9 mouse cellular contexts compared by ENCODE assay signal in the genomic region with DNA sequence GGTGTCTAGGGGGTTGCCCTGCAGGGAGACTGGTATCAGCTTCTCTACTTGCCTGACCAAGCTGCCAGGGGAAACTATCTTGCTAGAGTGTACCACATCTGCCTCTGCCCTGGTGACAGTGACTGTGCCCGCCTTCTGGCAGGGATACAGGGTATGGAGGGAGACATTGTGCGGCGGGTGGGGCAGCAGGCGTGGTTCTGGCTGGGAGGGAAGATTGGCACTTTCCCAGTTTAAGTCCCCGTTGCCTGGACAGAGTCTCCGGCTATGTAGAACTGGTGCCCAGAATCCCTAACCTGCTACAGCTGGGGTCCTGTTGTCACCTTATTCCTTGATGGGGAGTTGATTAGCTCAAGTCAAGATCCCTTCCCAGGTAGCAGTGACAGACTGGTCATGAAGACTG. TPM values are rescaled to one million over a fixed set of nuclear protein-coding genes. Genes with fewer than 3 reads are reported as not detected.
DNase-seq lines count a peak whose midpoint lies in the region; ATAC-seq and TF ChIP-seq lines count a peak whose summit lies in the region.
"Had no signal": no experiment of that assay in that cellular context is flagged by ENCODE, and none has a peak within 500 bp of the region (broad histone marks: within the 10 kb centered on the region; RNA-seq: fewer than 3 reads in every experiment).

No protein-coding gene starts in this region.

- TF ChIP-seq CTCF in MEL (IDR thresholded peaks at IDR 0.05 in 2 of 3, conservative IDR thresholded peaks at IDR 0.05 in 1 of 3; ENCODE audit: control insufficient read depth in 1 of 3, insufficient read depth in 1 of 3, low read depth in 2 of 3, low read length in 3 of 3, poor library complexity in 1 of 3, severe bottlenecking in 1 of 3), result no peak
- no peak for TF ChIP-seq CTCF in hindbrain, postnatal 0 days (IDR thresholded peaks at IDR 0.05; ENCODE audit: low read depth)
- TF ChIP-seq CTCF in lung, adult 2 months (IDR thresholded peaks at IDR 0.05; ENCODE audit: insufficient read depth, low read length), result no peak
- TF ChIP-seq CTCF in spleen, adult 2 months (IDR thresholded peaks at IDR 0.05; ENCODE audit: extremely low read depth, insufficient read depth, insufficient read length, insufficient replicate concordance), result no peak

- H3K4me1 ChIP-seq in MEL (ENCODE audit: control insufficient read depth in 1 of 2, insufficient read depth in 2 of 2, low read length in 2 of 2), result peaks cover 5 to 27% of the 10 kb centered on the region in 2 experiments; a peak in 3 of 4 replicates
- peaks cover 99% of the 10 kb centered on the region for H3K4me1 ChIP-seq in forebrain, embryonic 10.5 days
- H3K4me1 ChIP-seq in hindbrain, postnatal 0 days (ENCODE audit: insufficient read depth, low read length), result peaks cover 58% of the 10 kb centered on the region
- H3K4me1 ChIP-seq in lung, adult 2 months (ENCODE audit: control insufficient read depth, insufficient read depth, low read length), result peaks cover 58% of the 10 kb centered on the region
- peaks cover 54% of the 10 kb centered on the region; the same call in 1 of the 2 replicates for H3K4me1 ChIP-seq in spleen, adult 2 months (ENCODE audit: control insufficient read depth, insufficient read depth, insufficient read length)

- no peak for TF ChIP-seq POLR2A in MEL (IDR thresholded peaks at IDR 0.05; ENCODE audit: control insufficient read depth in 1 of 2, insufficient read depth in 1 of 2, low read depth in 1 of 2, low read length in 2 of 2, poor library complexity in 1 of 2)
- peak; percentile 20; the same call in 1 of the 2 replicates for TF ChIP-seq POLR2A in lung, adult 2 months (IDR thresholded peaks at IDR 0.05; ENCODE audit: borderline replicate concordance, extremely low read depth, low read depth, low read length)
- TF ChIP-seq POLR2A in spleen, adult 2 months (IDR thresholded peaks at IDR 0.05; ENCODE audit: low read depth, low read length), result no peak

- H3K36me3 ChIP-seq in MEL (ENCODE audit: control insufficient read depth in 1 of 2, insufficient read depth in 2 of 2, low read length in 2 of 2), result peaks cover 0 to 19% of the 10 kb centered on the region in 2 experiments; a peak in 2 of 4 replicates
- peaks cover 55% of the 10 kb centered on the region for H3K36me3 ChIP-seq in forebrain, embryonic 10.5 days (replicated peaks)
- no peaks in the 10 kb centered on the region for H3K36me3 ChIP-seq in hindbrain, postnatal 0 days (ENCODE audit: insufficient read depth, low read length)
- peaks cover 12% of the 10 kb centered on the region for H3K36me3 ChIP-seq in spleen, adult 2 months (ENCODE audit: control insufficient read depth, insufficient read depth, low read length)

- peak; percentile 54 for DNase-seq in gastrocnemius, postnatal 10 days
- DNase-seq in gastrocnemius, adult 8-10 months (ENCODE audit: low spot score in 2 of 2), result no peak
- peak; percentile 45 for DNase-seq in MEL (ENCODE audit: low read depth, low spot score)
- no peak for DNase-seq in forebrain, embryonic 10.5 days (ENCODE audit: extremely low spot score, low spot score)
- peak; percentile 75 for DNase-seq in hindbrain, postnatal 0 days (ENCODE audit: low spot score)
- peak; percentile 60 for DNase-seq in lung, adult 2 months
- no peak for DNase-seq in spleen, adult 2 months (ENCODE audit: low read depth in 1 of 2, low spot score in 2 of 2)
- no peak for DNase-seq in urinary bladder, postnatal 4 days (ENCODE audit: low spot score in 2 of 2)

- no peaks in the 10 kb centered on the region for H3K9me3 ChIP-seq in MEL (replicated peaks; ENCODE audit: insufficient read depth, low read length)
- no peaks in the 10 kb centered on the region for H3K9me3 ChIP-seq in forebrain, embryonic 10.5 days
- H3K9me3 ChIP-seq in hindbrain, postnatal 0 days (ENCODE audit: low read length), result no peaks in the 10 kb centered on the region

- no peak for TF ChIP-seq RAD21 in MEL (IDR thresholded peaks at IDR 0.05; ENCODE audit: low read depth, low read length)

- peaks cover 56% of the 10 kb centered on the region for H3K79me2 ChIP-seq in MEL (ENCODE audit: control insufficient read depth, insufficient read depth, low read length, poor library complexity)

- no peak for TF ChIP-seq EP300 in MEL (IDR thresholded peaks at IDR 0.05; ENCODE audit: low read depth in 1 of 2, low read length in 2 of 2)

- H3K4me2 ChIP-seq in hindbrain, postnatal 0 days (ENCODE audit: low read depth, low read length), result peak overlapping the region; percentile 96

- H3K4me3 ChIP-seq in MEL (ENCODE audit: control insufficient read depth in 1 of 2, insufficient read depth in 1 of 2, low read depth in 2 of 2, low read length in 2 of 2), result peak overlapping the region; percentile 73 to 88; a peak in 3 of 4 replicates
- H3K4me3 ChIP-seq in forebrain, embryonic 10.5 days, result peak overlapping the region; percentile 80
- peak overlapping the region; percentile 81 for H3K4me3 ChIP-seq in hindbrain, postnatal 0 days (ENCODE audit: low read length)
- peak overlapping the region; percentile 87 for H3K4me3 ChIP-seq in lung, adult 2 months (replicated peaks; ENCODE audit: extremely low read depth, low read depth, low read length)
- peak overlapping the region; percentile 99 for H3K4me3 ChIP-seq in spleen, adult 2 months (ENCODE audit: extremely low read depth, insufficient read depth, insufficient read length)

- H3K27ac ChIP-seq in MEL (ENCODE audit: control insufficient read depth, low read depth, low read length), result peak overlapping the region; percentile 94
- peak overlapping the region; percentile 97 for H3K27ac ChIP-seq in forebrain, embryonic 10.5 days
- H3K27ac ChIP-seq in hindbrain, postnatal 0 days, result peak overlapping the region; percentile 93
- peak overlapping the region; percentile 96 for H3K27ac ChIP-seq in spleen, adult 2 months (ENCODE audit: insufficient read depth, low read length)

- H3K9ac ChIP-seq in MEL (ENCODE audit: control insufficient read depth, low read depth, low read length, poor library complexity, severe bottlenecking), result peak overlapping the region; percentile 98
- peak overlapping the region; percentile 89 for H3K9ac ChIP-seq in hindbrain, postnatal 0 days (replicated peaks; ENCODE audit: low read length)

- H3K27me3 ChIP-seq in MEL (ENCODE audit: control insufficient read depth in 1 of 2, insufficient read depth in 2 of 2, low read length in 2 of 2), result no peaks in the 10 kb centered on the region
- no peaks in the 10 kb centered on the region for H3K27me3 ChIP-seq in forebrain, embryonic 10.5 days (ENCODE audit: poor library complexity, severe bottlenecking)
- H3K27me3 ChIP-seq in hindbrain, postnatal 0 days (ENCODE audit: insufficient read depth, low read length), result no peaks in the 10 kb centered on the region
- no peaks in the 10 kb centered on the region for H3K27me3 ChIP-seq in spleen, adult 2 months (ENCODE audit: control insufficient read depth, insufficient read depth, low read length)

- 50% methylated on average over 6 of the region's 6 CpGs for WGBS in forebrain, embryonic 10.5 days
- WGBS in hindbrain, postnatal 0 days, result 10% methylated on average over 6 of the region's 6 CpGs
- 15% methylated on average over 6 of the region's 6 CpGs for WGBS in lung, adult 2 months
- 54% methylated on average over 6 of the region's 6 CpGs for WGBS in spleen, adult 2 months

- no peak for ATAC-seq in hindbrain, postnatal 0 days

RNA-seq across cellular contexts. Expression of a gene that starts 2.7 kb away (rescaled TPM):
- 100 to 1,000 TPM; 193 to 231 TPM for total RNA-seq in gastrocnemius, postnatal 10 days (2021)
- total RNA-seq in gastrocnemius, adult 8-10 months (2022), result 10 to 100 TPM; 62.4 to 78.5 (median 71.2) TPM
- 129 and 131 TPM in 2 replicates for total RNA-seq in MEL (2012; rRNA removed)
- polyA plus RNA-seq in MEL (2012; ENCODE audit: insufficient read depth in 1 of 2, insufficient read length in 2 of 2, low read depth in 1 of 2, low replicate concordance in 2 of 2, missing spikeins in 1 of 2), result 100 to 1,000 TPM; 137 to 335 TPM
- 526 and 533 TPM in 2 replicates for polyA plus RNA-seq in forebrain, embryonic 10.5 days (2016; fragmentation: Nextera tagmentation; extraction: Ambion mirVana)
- 334 and 369 TPM in 2 replicates for total RNA-seq in hindbrain, postnatal 0 days (2014; rRNA removed)
- polyA plus RNA-seq in hindbrain, postnatal 0 days (2015; fragmentation: Nextera tagmentation; extraction: Ambion mirVana), result 275 and 287 TPM in 2 replicates
- polyA plus RNA-seq in lung, adult 2 months (2012; rRNA removed), result 844 and 991 TPM in 2 replicates
- 752 and 1,030 TPM in 2 replicates for polyA plus RNA-seq in spleen, adult 2 months (2012; rRNA removed)

RNA-seq across cellular contexts. Expression of a gene that starts 23.4 kb away (rescaled TPM):
- total RNA-seq in gastrocnemius, postnatal 10 days (2021), result 10 to 100 TPM; 41.8 to 51.3 TPM
- 10 to 100 TPM in 2 of 4 experiments, 1 to 10 TPM in 2; 8.7 to 12.4 (median 10.1) TPM for total RNA-seq in gastrocnemius, adult 8-10 months (2022)
- 0.04 and 0.07 TPM in 2 replicates for total RNA-seq in MEL (2012; rRNA removed)
- polyA plus RNA-seq in MEL (2012; ENCODE audit: insufficient read depth in 1 of 2, insufficient read length in 2 of 2, low read depth in 1 of 2, low replicate concordance in 2 of 2, missing spikeins in 1 of 2), result under 1 TPM in 1 of 2 experiments, not detected in 1; 0.21 TPM
- polyA plus RNA-seq in forebrain, embryonic 10.5 days (2016; fragmentation: Nextera tagmentation; extraction: Ambion mirVana), result 1.4 and 2.0 TPM in 2 replicates
- 11.2 and 14.6 TPM in 2 replicates for total RNA-seq in hindbrain, postnatal 0 days (2014; rRNA removed)
- polyA plus RNA-seq in hindbrain, postnatal 0 days (2015; fragmentation: Nextera tagmentation; extraction: Ambion mirVana), result 8.3 and 9.0 TPM in 2 replicates
- polyA plus RNA-seq in lung, adult 2 months (2012; rRNA removed), result 81.0 and 95.6 TPM in 2 replicates
- polyA plus RNA-seq in spleen, adult 2 months (2012; rRNA removed), result 3.3 TPM in 2 replicates

RNA-seq across cellular contexts. Expression of a gene that starts 36.9 kb away (rescaled TPM):
- total RNA-seq in gastrocnemius, postnatal 10 days (2021), result 10 to 100 TPM; 17.6 to 20.4 TPM
- 10 to 100 TPM; 37.4 to 49.3 (median 45.9) TPM for total RNA-seq in gastrocnemius, adult 8-10 months (2022)
- total RNA-seq in MEL (2012; rRNA removed), result not detected in 2 replicates
- polyA plus RNA-seq in MEL (2012; ENCODE audit: insufficient read depth in 1 of 2, insufficient read length in 2 of 2, low read depth in 1 of 2, low replicate concordance in 2 of 2, missing spikeins in 1 of 2), result not detected
- polyA plus RNA-seq in forebrain, embryonic 10.5 days (2016; fragmentation: Nextera tagmentation; extraction: Ambion mirVana), result 8.8 and 9.0 TPM in 2 replicates
- 102 and 134 TPM in 2 replicates for total RNA-seq in hindbrain, postnatal 0 days (2014; rRNA removed)
- 52.1 and 54.5 TPM in 2 replicates for polyA plus RNA-seq in hindbrain, postnatal 0 days (2015; fragmentation: Nextera tagmentation; extraction: Ambion mirVana)
- polyA plus RNA-seq in lung, adult 2 months (2012; rRNA removed), result 1.8 and 16.1 TPM in 2 replicates
- 10.6 and 13.9 TPM in 2 replicates for polyA plus RNA-seq in spleen, adult 2 months (2012; rRNA removed)

RNA-seq across cellular contexts. Expression of a gene that starts 45.0 kb away (rescaled TPM):
- 10 to 100 TPM; 34.6 to 40.4 TPM for total RNA-seq in gastrocnemius, postnatal 10 days (2021)
- total RNA-seq in gastrocnemius, adult 8-10 months (2022), result 10 to 100 TPM; 51.3 to 56.2 (median 54.0) TPM
- total RNA-seq in MEL (2012; rRNA removed), result 136 and 147 TPM in 2 replicates
- polyA plus RNA-seq in MEL (2012; ENCODE audit: insufficient read depth in 1 of 2, insufficient read length in 2 of 2, low read depth in 1 of 2, low replicate concordance in 2 of 2, missing spikeins in 1 of 2), result 100 to 1,000 TPM in 1 of 2 experiments, not detected in 1; 292 TPM
- polyA plus RNA-seq in forebrain, embryonic 10.5 days (2016; fragmentation: Nextera tagmentation; extraction: Ambion mirVana), result 58.6 and 66.8 TPM in 2 replicates
- 7.6 and 10.9 TPM in 2 replicates for total RNA-seq in hindbrain, postnatal 0 days (2014; rRNA removed)
- 9.0 and 9.3 TPM in 2 replicates for polyA plus RNA-seq in hindbrain, postnatal 0 days (2015; fragmentation: Nextera tagmentation; extraction: Ambion mirVana)
- 41.5 and 41.8 TPM in 2 replicates for polyA plus RNA-seq in lung, adult 2 months (2012; rRNA removed)
- 71.2 and 78.3 TPM in 2 replicates for polyA plus RNA-seq in spleen, adult 2 months (2012; rRNA removed)

RNA-seq across cellular contexts. Expression of a gene that starts 47.0 kb away (rescaled TPM):
- total RNA-seq in gastrocnemius, postnatal 10 days (2021), result not detected
- total RNA-seq in gastrocnemius, adult 8-10 months (2022), result not detected
- total RNA-seq in MEL (2012; rRNA removed), result 0.27 TPM in 1 of 2 replicates, not detected in the other
- polyA plus RNA-seq in MEL (2012; ENCODE audit: insufficient read depth in 1 of 2, insufficient read length in 2 of 2, low read depth in 1 of 2, low replicate concordance in 2 of 2, missing spikeins in 1 of 2), result 100 to 1,000 TPM in 1 of 2 experiments, not detected in 1; 326 TPM
- 3.9 and 4.1 TPM in 2 replicates for polyA plus RNA-seq in forebrain, embryonic 10.5 days (2016; fragmentation: Nextera tagmentation; extraction: Ambion mirVana)
- 0.52 TPM in 1 of 2 replicates, not detected in the other for total RNA-seq in hindbrain, postnatal 0 days (2014; rRNA removed)
- polyA plus RNA-seq in hindbrain, postnatal 0 days (2015; fragmentation: Nextera tagmentation; extraction: Ambion mirVana), result 2.4 and 2.7 TPM in 2 replicates
- 0.09 and 0.20 TPM in 2 replicates for polyA plus RNA-seq in lung, adult 2 months (2012; rRNA removed)
- not detected in 2 replicates for polyA plus RNA-seq in spleen, adult 2 months (2012; rRNA removed)
- total RNA-seq: layer of hippocampus, postnatal 36 days had no signal

Comparison
In these comparisons a context has a peak if more than half of its experiments do, and no peak if none do; other contexts are left out.
1. DNase-seq: peak in gastrocnemius, postnatal 10 days (single experiment), MEL (single experiment), hindbrain, postnatal 0 days (single experiment) and lung, adult 2 months (single experiment); none in gastrocnemius, adult 8-10 months (0 of 2), forebrain, embryonic 10.5 days (single experiment), spleen, adult 2 months (0 of 2) and urinary bladder, postnatal 4 days (0 of 2).
2. Peak in every context shown above with its lines, with median percentiles within 50 percentile points of each other: H3K27ac ChIP-seq and H3K4me3 ChIP-seq.